Mouse (Mus musculus) embryo, embryonic 10 days (tissue): ENCODE measurements around the gene 0610040J01Rik.
"Not testable (repeated sequence)": the region's sequence is repeated elsewhere in the genome, so short reads cannot be mapped to it uniquely, and the experiment has no call there.

Experiments
- DNase-seq: peaks from one replicate; pipeline ENCODE4 v3.0.0-alpha.2; 2015; ENCODE audit warnings: low spot score

The 0610040J01Rik gene

GRCm38 (mm10) chr5:63831054-63831453, 18.9 kb downstream of the 0610040J01Rik start:
- no peak for DNase-seq

- DNase-seq: no peak
Observed at GRCm38 (mm10) chr5:63833955-63834354, 21.8 kb downstream of the 0610040J01Rik start.

- no peak for DNase-seq
Observed at GRCm38 (mm10) chr5:63834435-63834834, 22.3 kb downstream of the 0610040J01Rik start.

- DNase-seq: no peak
Observed at GRCm38 (mm10) chr5:63837115-63837514, 25.0 kb downstream of the 0610040J01Rik start.

- no peak for DNase-seq
Observed at GRCm38 (mm10) chr5:63837851-63838250, 25.7 kb downstream of the 0610040J01Rik start.

- no peak for DNase-seq
Observed at GRCm38 (mm10) chr5:63839801-63840416, 27.7 kb downstream of the 0610040J01Rik start.

- DNase-seq: no peak
Observed at GRCm38 (mm10) chr5:63847080-63847479, 34.9 kb downstream of the 0610040J01Rik start.

- DNase-seq: no peak
Observed at GRCm38 (mm10) chr5:63847541-63848226, 35.5 kb downstream of the 0610040J01Rik start.

GRCm38 (mm10) chr5:63858901-63859300, 46.7 kb downstream of the 0610040J01Rik start:
- DNase-seq: no peak

- DNase-seq: peak; percentile 44
Observed at GRCm38 (mm10) chr5:63867421-63867820, 55.3 kb downstream of the 0610040J01Rik start.

GRCm38 (mm10) chr5:63872176-63872932, 60.2 kb downstream of the 0610040J01Rik start:
- DNase-seq: peak; percentile 59

GRCm38 (mm10) chr5:63874880-63875279, 62.7 kb downstream of the 0610040J01Rik start:
- peak; percentile 57 for DNase-seq

- DNase-seq: no peak
Observed at GRCm38 (mm10) chr5:63876081-63876480, 63.9 kb downstream of the 0610040J01Rik start.

GRCm38 (mm10) chr5:63879026-63879425, 66.9 kb downstream of the 0610040J01Rik start:
- no peak for DNase-seq

GRCm38 (mm10) chr5:63886292-63886691, 74.1 kb downstream of the 0610040J01Rik start:
- DNase-seq: no peak

GRCm38 (mm10) chr5:63886709-63887108, 74.5 kb downstream of the 0610040J01Rik start:
- peak; percentile 63 for DNase-seq

GRCm38 (mm10) chr5:63887111-63887510, 74.9 kb downstream of the 0610040J01Rik start:
- DNase-seq: no peak

GRCm38 (mm10) chr5:63891241-63891640, 79.1 kb downstream of the 0610040J01Rik start:
- DNase-seq: no peak

- no peak for DNase-seq
Observed at GRCm38 (mm10) chr5:63891912-63892311, 79.7 kb downstream of the 0610040J01Rik start.

GRCm38 (mm10) chr5:63897001-63897819, 85.0 kb downstream of the 0610040J01Rik start:
- not testable (repeated sequence) for DNase-seq

- no peak for DNase-seq
Observed at GRCm38 (mm10) chr5:63897820-63898110, 85.6 kb downstream of the 0610040J01Rik start.

GRCm38 (mm10) chr5:63903329-63903728, 91.2 kb downstream of the 0610040J01Rik start:
- no peak for DNase-seq
